Mouse (Mus musculus) liver, embryonic 13.5 days (tissue): ENCODE results near the gene Vmn1r66. TPM values are rescaled to one million over a fixed set of nuclear protein-coding genes. Genes with fewer than 3 reads are reported as not detected.
"Not testable (repeated sequence)": the region's sequence is repeated elsewhere in the genome, so short reads cannot be mapped to it uniquely, and the experiment has no call there.

Source experiments
- ATAC-seq: fragments of 200-750 bp; cut with Nextera tagmentation; 2 replicates; pipeline ENCODE4 v1.8.0; 2017; ENCODE audit warnings: low read depth, mild to moderate bottlenecking, moderate number of reproducible peaks, moderate library complexity
- DNase-seq: peaks from one replicate; pipeline ENCODE4 v3.0.0; 2022
- H3K27ac ChIP-seq: fragments of 300-500 bp; sonication (generic); 2 replicates; pipeline ENCODE4 v1.5.1; 2015; ENCODE audit warnings: moderate library complexity, mild to moderate bottlenecking, inconsistent platforms
- H3K27me3 ChIP-seq: fragments of 300-500 bp; sonication (generic); 2 replicates; pipeline ENCODE4 v1.6.1; 2015; ENCODE audit warnings: mild to moderate bottlenecking, inconsistent platforms
- H3K36me3 ChIP-seq: fragments of 300-500 bp; sonication (generic); 2 replicates; pipeline ENCODE4 v1.6.1; 2015; ENCODE audit warnings: mild to moderate bottlenecking, inconsistent platforms
- H3K4me1 ChIP-seq: fragments of 300-500 bp; sonication (generic); replicated peaks from 2 replicates; pipeline ENCODE4 v1.6.1; 2015; ENCODE audit warnings: inconsistent platforms
- H3K4me2 ChIP-seq: fragments of 300-500 bp; sonication (generic); 2 replicates; pipeline ENCODE4 v1.6.1; 2015; ENCODE audit warnings: inconsistent platforms, mild to moderate bottlenecking, moderate library complexity
- H3K4me3 ChIP-seq: fragments of 300-500 bp; sonication (generic); replicated peaks from 2 replicates; pipeline ENCODE4 v1.5.1; 2015; ENCODE audit warnings: mild to moderate bottlenecking, inconsistent platforms
- H3K9ac ChIP-seq: fragments of 300-500 bp; sonication (generic); 2 replicates; pipeline ENCODE4 v1.6.1; 2015; ENCODE audit warnings: mild to moderate bottlenecking, inconsistent platforms
- H3K9me3 ChIP-seq: fragments of 300-500 bp; sonication (generic); replicated peaks from 2 replicates; pipeline ENCODE4 v1.6.1; 2016; ENCODE audit warnings: inconsistent platforms
- WGBS: fragments of 180-500 bp; shearing (Covaris S2); methylation state at CpG from one replicate; pipeline ENCODE4 v1.1.7; 2015; ENCODE audit not compliant: insufficient replicate concordance; 5-methylcytosine and 5-hydroxymethylcytosine counted together
- polyA plus RNA-seq: library from polyadenylated mRNA; unstranded; fragments of >200 nt; fragmentation: Nextera tagmentation; extraction: Ambion mirVana; gene quantifications from 2 replicates; pipeline ENCODE4 v1.2.1, GENCODE M21; 2015

The Vmn1r66 gene
- polyA plus RNA-seq: not detected in 2 replicates

- H3K36me3 ChIP-seq: no peaks in the 10 kb centered on the region
- H3K4me1 ChIP-seq: no peaks in the 10 kb centered on the region
- ATAC-seq: no peak
- no peak within 1 kb of the TSS for H3K27ac ChIP-seq
- H3K4me2 ChIP-seq: no peak within 1 kb of the TSS
- no peaks in the 10 kb centered on the region for H3K27me3 ChIP-seq
- no peak for DNase-seq
- H3K4me3 ChIP-seq: no peak within 1 kb of the TSS
- H3K9ac ChIP-seq: no peak within 1 kb of the TSS
- H3K9me3 ChIP-seq: no peaks in the 10 kb centered on the region
Observed at GRCm38 (mm10) chr7:10277906-10278305, at the start of gene Vmn1r66. Gene Vmn1r66, minus strand, starts transcription at chr7:10278006.

GRCm38 (mm10) chr7:10325462-10325861, 47.7 kb upstream of the Vmn1r66 start:
- not testable (repeated sequence) for H3K27me3 ChIP-seq

GRCm38 (mm10) chr7:10252075-10252474, 25.7 kb downstream of the Vmn1r66 start:
- no peaks in the 10 kb centered on the region for H3K27me3 ChIP-seq
- H3K9me3 ChIP-seq: peaks cover 16% of the 10 kb centered on the region
- H3K4me3 ChIP-seq: no peak overlapping the region
- H3K4me2 ChIP-seq: no peak overlapping the region
- 84% methylated on average over 13 of the region's 13 CpGs for WGBS
- no peak for DNase-seq
- H3K9ac ChIP-seq: no peak overlapping the region
- H3K4me1 ChIP-seq: no peaks in the 10 kb centered on the region
- no peaks in the 10 kb centered on the region for H3K36me3 ChIP-seq
- ATAC-seq: no peak
- no peak overlapping the region for H3K27ac ChIP-seq

More at GRCm38 (mm10) chr7:10325462-10325861, 47.7 kb upstream of the Vmn1r66 start:
- not testable (repeated sequence) for H3K9me3 ChIP-seq, H3K27ac ChIP-seq, DNase-seq, H3K4me1 ChIP-seq, H3K4me3 ChIP-seq, H3K9ac ChIP-seq, H3K4me2 ChIP-seq, H3K36me3 ChIP-seq, ATAC-seq
- WGBS: 66% methylated on average over 19 of the region's 20 CpGs

- Histone ChIP-seq H3K4me3 (no peak overlapping the region), H3K4me1 (no peaks in the 10 kb centered on the region), H3K9ac (no peak overlapping the region), H3K9me3 (peaks cover 18% of the 10 kb centered on the region), H3K36me3 (no peaks in the 10 kb centered on the region), H3K27me3 (no peaks in the 10 kb centered on the region), H3K27ac (no peak overlapping the region), H3K4me2 (no peak overlapping the region)
- ATAC-seq (no peak), DNase-seq (no peak)
- WGBS: 48% methylated on average over 5 of the region's 5 CpGs
Observed at GRCm38 (mm10) chr7:10249146-10249545, 28.7 kb downstream of the Vmn1r66 start.

Other genes starting within 250 kb of the Vmn1r66 start
- gene Vmn2r50, start 224.7 kb downstream of the Vmn1r66 start, polyA plus RNA-seq: not detected in 2 replicates
- gene Vmn2r51, start 172.3 kb downstream of the Vmn1r66 start, polyA plus RNA-seq: not detected in 2 replicates
- gene Vmn2r52, start 101.4 kb downstream of the Vmn1r66 start, polyA plus RNA-seq: not detected in 2 replicates
- gene Vmn1r67, start 165.3 kb upstream of the Vmn1r66 start, polyA plus RNA-seq: not detected in 2 replicates
- 2.7 and 3.4 TPM in 2 replicates for gene Zik1, start 217.4 kb upstream of the Vmn1r66 start, polyA plus RNA-seq